Mouse (Mus musculus) hindbrain, postnatal 0 days (tissue): ENCODE measurements around the gene Lyrm7. TPM values are rescaled to one million over a fixed set of nuclear protein-coding genes. Genes with fewer than 3 reads are reported as not detected.

Experiments used
- ATAC-seq: fragments of 200-750 bp; cut with Nextera tagmentation; 2 replicates; pipeline ENCODE4 v1.8.0; 2017; ENCODE audit warnings: mild to moderate bottlenecking, moderate TSS enrichment, moderate library complexity
- DNase-seq: peaks from one replicate; pipeline ENCODE4 v3.0.0-alpha.2; 2015; ENCODE audit warnings: low spot score
- H3K27ac ChIP-seq: fragments of 300-500 bp; sonication (generic); 2 replicates; pipeline ENCODE4 v1.5.1; 2014; ENCODE audit warnings: mild to moderate bottlenecking
- H3K27me3 ChIP-seq: fragments of 300-500 bp; sonication (generic); 2 replicates; pipeline ENCODE4 v1.6.1; 2014; ENCODE audit warnings: low read length, mixed read lengths; ENCODE audit not compliant: insufficient read depth
- H3K36me3 ChIP-seq: fragments of 300-500 bp; sonication (generic); 2 replicates; pipeline ENCODE4 v1.6.1; 2014; ENCODE audit warnings: low read length, mixed read lengths; ENCODE audit not compliant: insufficient read depth
- H3K4me1 ChIP-seq: fragments of 300-500 bp; sonication (generic); 2 replicates; pipeline ENCODE4 v1.6.1; 2014; ENCODE audit warnings: antibody characterized with exemption, low read length, mixed read lengths; ENCODE audit not compliant: insufficient read depth
- H3K4me2 ChIP-seq: fragments of 300-500 bp; sonication (generic); 2 replicates; pipeline ENCODE4 v1.6.1; 2014; ENCODE audit warnings: low read depth, mild to moderate bottlenecking, low read length, moderate library complexity, mixed read lengths
- H3K4me3 ChIP-seq: fragments of 300-500 bp; sonication (generic); 2 replicates; pipeline ENCODE4 v1.5.1; 2014; ENCODE audit warnings: low read length
- H3K9ac ChIP-seq: fragments of 300-500 bp; sonication (generic); replicated peaks from 2 replicates; pipeline ENCODE4 v1.6.1; 2014; ENCODE audit warnings: mild to moderate bottlenecking, low read length, moderate library complexity, mixed read lengths
- H3K9me3 ChIP-seq: fragments of 300-500 bp; sonication (generic); 2 replicates; pipeline ENCODE4 v1.6.1; 2016; ENCODE audit warnings: low read length, mixed read lengths
- CTCF ChIP-seq: IDR thresholded peaks from 2 replicates; pipeline ENCODE4 v1.5.1; 2016; ENCODE audit warnings: antibody characterized with exemption, control low read depth, low read depth
- WGBS: fragments of 180-500 bp; shearing (Covaris S2); extraction: QIAGEN DNeasy Blood & Tissue Kit; methylation state at CpG from one replicate; pipeline ENCODE4 v1.1.7; 2014; 5-methylcytosine and 5-hydroxymethylcytosine counted together
- polyA plus RNA-seq: library from polyadenylated mRNA; unstranded; fragments of >200 nt; fragmentation: Nextera tagmentation; extraction: Ambion mirVana; gene quantifications from 2 replicates; pipeline ENCODE4 v1.2.1, GENCODE M21; 2015
- total RNA-seq: library from RNA; depleted of rRNA; stranded (reverse); fragments of >200 nt; gene quantifications from 2 replicates; pipeline ENCODE4 v1.2.3, GENCODE M21; 2014

Lyrm7 gene
- total and polyA plus RNA-seq, 2 experiments from 2014 or later, result 3.1 to 5.7 TPM

- DNase-seq (no peak), ATAC-seq (no peak)
- no peaks in the 10 kb centered on the region for H3K36me3 ChIP-seq
- no peak overlapping the region for H3K27ac ChIP-seq
- TF ChIP-seq CTCF, result no peak
- peaks cover 3% of the 10 kb centered on the region; the same call in 1 of the 2 replicates for H3K9me3 ChIP-seq
- H3K9ac ChIP-seq, result no peak overlapping the region
- no peaks in the 10 kb centered on the region for H3K27me3 ChIP-seq
- no peak overlapping the region for H3K4me3 ChIP-seq
- H3K4me1 ChIP-seq, result peaks cover 4% of the 10 kb centered on the region; the same call in 1 of the 2 replicates
- H3K4me2 ChIP-seq, result no peak overlapping the region
Observed at GRCm38 (mm10) chr11:54815659-54816058, 45.1 kb downstream of the Lyrm7 start.

GRCm38 (mm10) chr11:54812812-54813516, 47.8 kb downstream of the Lyrm7 start:
- ATAC-seq (peak; percentile 88), DNase-seq (peak; percentile 55)

DNA sequence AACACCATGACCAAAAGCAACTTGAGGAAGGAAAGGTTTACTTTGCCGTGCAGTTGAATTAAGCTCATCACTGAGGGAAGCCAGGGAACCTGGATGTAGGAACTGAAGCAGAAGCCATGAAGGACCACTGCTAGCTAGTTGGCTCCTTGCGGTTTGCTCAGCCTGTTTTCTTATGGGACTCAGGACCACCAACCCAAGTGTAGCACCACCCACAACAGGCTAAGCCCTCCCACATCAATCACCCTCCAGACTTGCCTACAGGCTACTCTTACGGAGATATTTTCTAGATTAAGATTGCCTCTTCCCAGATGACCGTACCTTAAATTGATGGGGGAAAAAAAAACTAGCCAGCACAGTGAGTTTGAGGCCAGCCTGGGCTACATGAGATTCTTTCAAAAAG, 48.4 kb downstream of the Lyrm7 start:
- WGBS, result 21% methylated on average over 4 of the region's 4 CpGs
- no peak for TF ChIP-seq CTCF

More at GRCm38 (mm10) chr11:54812812-54813516, 47.8 kb downstream of the Lyrm7 start:
- H3K27me3 ChIP-seq, result no peaks in the 10 kb centered on the region
- no peak overlapping the region for H3K4me3 ChIP-seq
- H3K4me1 ChIP-seq, result peaks cover 4% of the 10 kb centered on the region; the same call in 1 of the 2 replicates
- TF ChIP-seq CTCF, result no peak
- H3K4me2 ChIP-seq, result no peak overlapping the region
- WGBS, result 14% methylated on average over 8 of the region's 8 CpGs
- no peak overlapping the region for H3K9ac ChIP-seq
- peak overlapping the region; percentile 12; the same call in 1 of the 2 replicates for H3K27ac ChIP-seq
- H3K36me3 ChIP-seq, result no peaks in the 10 kb centered on the region
- H3K9me3 ChIP-seq, result peaks cover 3% of the 10 kb centered on the region; the same call in 1 of the 2 replicates

GRCm38 (mm10) chr11:54811054-54811453, 49.7 kb downstream of the Lyrm7 start:
- no peak overlapping the region for H3K9ac ChIP-seq
- H3K36me3 ChIP-seq, result no peaks in the 10 kb centered on the region
- H3K27me3 ChIP-seq, result no peaks in the 10 kb centered on the region
- H3K4me3 ChIP-seq, result no peak overlapping the region
- no peak for DNase-seq
- peaks cover 4% of the 10 kb centered on the region; the same call in 1 of the 2 replicates for H3K4me1 ChIP-seq
- H3K4me2 ChIP-seq, result no peak overlapping the region
- H3K27ac ChIP-seq, result no peak overlapping the region
- peaks cover 3% of the 10 kb centered on the region; the same call in 1 of the 2 replicates for H3K9me3 ChIP-seq
- WGBS, result 77% methylated on average over 3 of the region's 3 CpGs
- no peak for TF ChIP-seq CTCF
- no peak for ATAC-seq

More for the DNA sequence above, 48.4 kb downstream of the Lyrm7 start:
- H3K27me3 ChIP-seq, result no peaks in the 10 kb centered on the region
- H3K36me3 ChIP-seq, result no peaks in the 10 kb centered on the region
- 0 out of 2 replicates have a peak overlapping the region, but pooled peaks have one; percentile 26 for H3K27ac ChIP-seq
- H3K4me2 ChIP-seq, result no peak overlapping the region
- H3K9me3 ChIP-seq, result peaks cover 3% of the 10 kb centered on the region; the same call in 1 of the 2 replicates
- H3K4me1 ChIP-seq, result peaks cover 4% of the 10 kb centered on the region; the same call in 1 of the 2 replicates
- DNase-seq, result no peak
- H3K4me3 ChIP-seq, result no peak overlapping the region
- no peak for ATAC-seq
- no peak overlapping the region for H3K9ac ChIP-seq

GRCm38 (mm10) chr11:54809582-54809981, 51.1 kb downstream of the Lyrm7 start:
- DNase-seq, result no peak
- no peak for TF ChIP-seq CTCF
- ATAC-seq, result no peak
- Histone ChIP-seq H3K27ac (no peak overlapping the region), H3K4me3 (no peak overlapping the region), H3K36me3 (no peaks in the 10 kb centered on the region), H3K4me1 (peaks cover 4% of the 10 kb centered on the region; the same call in 1 of the 2 replicates), H3K9me3 (no peaks in the 10 kb centered on the region), H3K9ac (no peak overlapping the region), H3K27me3 (no peaks in the 10 kb centered on the region), H3K4me2 (no peak overlapping the region)
- 88% methylated on average over 5 of the region's 5 CpGs for WGBS

GRCm38 (mm10) chr11:54808177-54808576, 52.5 kb downstream of the Lyrm7 start:
- no peak for TF ChIP-seq CTCF
- Histone ChIP-seq H3K9me3 (no peaks in the 10 kb centered on the region), H3K27ac (no peak overlapping the region), H3K4me1 (peaks cover 4% of the 10 kb centered on the region; the same call in 1 of the 2 replicates), H3K4me3 (no peak overlapping the region), H3K27me3 (no peaks in the 10 kb centered on the region), H3K36me3 (no peaks in the 10 kb centered on the region), H3K9ac (no peak overlapping the region), H3K4me2 (no peak overlapping the region)
- whole genome bisulfite sequencing, result 89% methylated on average over 4 of the region's 4 CpGs
- ATAC-seq (no peak), DNase-seq (no peak)

DNA sequence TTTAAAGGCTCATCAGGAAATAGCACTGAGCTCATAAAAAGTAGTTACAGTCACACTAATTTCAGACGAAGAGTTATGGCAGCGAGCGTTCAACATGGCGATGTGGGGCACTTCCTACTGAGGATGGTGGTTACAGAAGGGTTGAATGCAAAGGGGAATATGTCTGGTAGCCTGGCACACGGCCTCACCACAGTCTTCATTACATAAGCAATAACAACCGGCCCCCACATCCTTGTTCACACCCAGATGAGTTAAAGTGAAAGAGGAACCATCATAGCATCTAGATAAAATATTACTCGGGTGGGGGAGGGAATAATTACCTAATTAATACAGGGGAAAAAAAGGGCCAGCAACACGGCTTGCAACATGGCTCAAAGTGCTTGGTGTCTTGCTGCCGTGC, 53.0 kb downstream of the Lyrm7 start:
- ATAC-seq (no peak), DNase-seq (no peak)
- 87% methylated on average over 9 of the region's 9 CpGs for WGBS

More for the DNA sequence above, 53.0 kb downstream of the Lyrm7 start:
- Histone ChIP-seq H3K9me3 (no peaks in the 10 kb centered on the region), H3K4me1 (peaks cover under 1% of the 10 kb centered on the region; the same call in 1 of the 2 replicates), H3K27me3 (no peaks in the 10 kb centered on the region), H3K4me2 (no peak overlapping the region), H3K4me3 (no peak overlapping the region), H3K36me3 (no peaks in the 10 kb centered on the region), H3K9ac (no peak overlapping the region), H3K27ac (no peak overlapping the region)
- no peak for TF ChIP-seq CTCF
